Mouse (Mus musculus) heart, postnatal 10 days (tissue): ENCODE measurements around the gene Gba. TPM values are rescaled to one million over a fixed set of nuclear protein-coding genes. Genes with fewer than 3 reads are reported as not detected.
"Not testable (repeated sequence)": the region's sequence is repeated elsewhere in the genome, so short reads cannot be mapped to it uniquely, and the experiment has no call there.

ENCODE experiments used
- DNase-seq, 2 experiments: peaks; one replicate each; pipeline ENCODE4 v3.0.0; 2021
- intact Hi-C: fragments of 180-260 bp; cut with DNase I; formaldehyde crosslinking; loops from one replicate; pipeline ENCODE4 v1.15.1; 2025
- total RNA-seq, 2 experiments: library from RNA; stranded (reverse); gene quantifications; 2 replicates each; pipeline ENCODE4 v1.2.3; 2021

Gene Gba
- total RNA-seq, 2 experiments from 2014 or later = 24.2 to 24.7 TPM

DNA sequence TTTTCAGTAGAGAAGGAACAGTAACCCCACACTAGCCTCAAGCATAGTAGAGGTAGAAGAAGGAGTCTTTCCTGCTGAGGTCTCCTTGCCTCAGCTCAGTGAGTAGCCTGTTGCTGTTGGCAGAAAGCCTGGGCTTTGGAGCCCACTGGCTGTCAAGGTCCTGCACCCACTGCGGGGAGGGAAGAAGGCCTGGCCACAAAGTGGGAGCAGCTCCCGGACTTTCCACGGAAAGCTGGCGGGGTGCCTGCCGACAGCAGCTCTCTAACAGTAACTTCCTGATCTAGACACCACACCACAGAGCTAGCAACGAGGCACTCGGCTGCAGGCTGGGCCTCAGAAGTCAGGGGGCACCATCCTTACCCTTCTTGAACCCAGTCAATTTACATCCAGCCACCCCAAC is 8.0 kb downstream of the Gba start:
- no peak for DNase-seq
- intact Hi-C loops = no loop called here

DNA sequence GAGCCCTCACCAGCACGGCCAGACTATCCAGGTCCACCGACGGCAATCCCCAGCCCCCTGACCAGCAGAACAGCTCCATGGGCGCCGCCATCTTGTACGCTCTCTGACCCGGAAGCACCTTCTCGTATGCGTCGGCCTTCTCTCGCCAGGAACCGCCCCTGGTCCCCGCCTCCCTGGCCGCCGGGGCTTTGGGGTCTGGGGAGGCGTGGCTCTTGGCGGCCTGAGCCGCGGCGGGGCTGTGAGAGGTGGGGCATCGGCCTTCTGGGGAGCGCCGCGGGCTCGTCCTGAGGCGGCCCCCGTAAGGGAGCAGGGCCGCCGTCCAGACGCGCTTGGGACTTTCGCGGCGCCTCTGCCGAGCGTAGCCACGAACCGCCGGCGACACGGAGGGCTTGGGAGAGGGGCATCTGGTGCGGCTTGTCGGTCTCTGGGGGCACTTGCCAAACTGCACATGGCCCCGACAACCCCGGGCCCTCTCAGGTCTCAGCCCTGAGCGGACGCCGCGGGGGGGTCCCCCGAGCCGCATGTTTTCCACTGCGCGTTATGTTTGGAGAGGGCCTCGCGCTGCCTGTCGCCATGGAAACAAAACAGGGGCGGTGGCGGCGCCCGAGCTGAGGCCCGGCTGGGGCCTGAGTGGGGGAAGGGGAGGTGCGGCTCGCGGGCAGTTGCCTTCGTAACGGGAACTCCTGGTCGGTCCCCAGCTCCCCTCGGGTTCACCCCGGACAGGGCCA is 11.2 kb downstream of the Gba start:
- DNase-seq = peak; percentile 95 to 97

DNA sequence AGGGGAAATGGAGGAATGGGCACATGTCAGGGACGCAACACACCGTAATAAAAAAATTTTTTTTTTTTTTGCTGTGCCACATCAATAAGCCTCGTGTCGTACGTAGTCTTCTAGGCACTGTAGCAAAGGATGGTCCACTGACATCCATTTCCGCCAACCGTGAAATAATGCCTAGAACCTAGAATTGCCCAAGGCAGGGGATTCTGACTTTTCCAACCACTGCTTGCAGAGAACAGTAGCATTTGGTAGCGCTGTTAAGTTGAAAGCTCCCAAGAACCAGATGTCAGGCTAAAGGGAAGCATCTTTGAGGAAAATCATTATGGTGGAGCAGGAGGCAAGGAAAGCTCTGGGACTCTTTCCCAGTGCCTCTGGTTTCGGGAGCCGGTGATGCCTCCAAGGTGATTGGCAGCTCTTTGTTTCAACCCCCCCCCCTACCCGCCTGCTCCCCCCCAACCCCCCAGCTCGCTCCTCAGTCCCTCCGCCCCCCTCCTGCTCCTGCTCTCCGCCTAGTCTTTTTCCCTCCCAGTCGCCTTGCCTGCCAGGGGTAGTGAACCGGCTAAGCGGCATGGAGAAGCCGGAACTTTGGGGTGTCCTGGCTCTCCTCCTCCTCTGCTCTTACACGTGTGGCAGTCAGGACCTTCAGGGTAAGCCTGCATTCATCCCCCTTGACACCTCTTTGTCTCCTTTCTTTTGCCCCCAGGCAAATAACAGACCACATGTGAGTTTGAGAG is 12.1 kb downstream of the Gba start, which contains the start of gene Thbs3:
Thbs3 (plus strand) TSS at position 500 of the 731 bp plus-strand sequence.
- DNase-seq = peak; percentile 46 to 59
- intact Hi-C loops = no loop called here

More for the DNA sequence above, 11.2 kb downstream of the Gba start:
- intact Hi-C loops = no loop called here

DNA sequence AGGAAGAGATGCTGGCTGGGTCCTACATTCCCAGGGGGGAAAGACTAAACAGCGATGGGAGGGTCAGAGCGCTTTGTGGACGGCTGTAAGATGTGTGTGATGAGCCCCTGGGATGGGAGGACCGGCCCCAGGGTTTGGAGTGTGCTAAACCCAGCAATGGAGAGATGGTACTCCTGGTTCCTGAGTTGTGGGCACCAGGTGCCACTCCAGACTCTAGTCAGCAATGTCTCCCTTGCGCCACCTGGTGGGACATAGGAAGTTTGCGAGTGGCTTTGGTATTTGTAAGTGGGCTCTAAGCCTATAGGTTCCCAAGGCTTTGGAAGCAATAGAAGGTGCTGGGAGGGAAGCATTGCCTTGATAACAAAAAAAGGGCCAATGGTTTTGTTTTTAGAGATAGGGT is 13.1 kb downstream of the Gba start:
- intact Hi-C loops = loop anchor here (1.0 kb wide), 3 partner anchors 20 to 126 kb away; no protein-coding TSS in a partner anchor
- peak; percentile 86 to 91 for DNase-seq

DNA sequence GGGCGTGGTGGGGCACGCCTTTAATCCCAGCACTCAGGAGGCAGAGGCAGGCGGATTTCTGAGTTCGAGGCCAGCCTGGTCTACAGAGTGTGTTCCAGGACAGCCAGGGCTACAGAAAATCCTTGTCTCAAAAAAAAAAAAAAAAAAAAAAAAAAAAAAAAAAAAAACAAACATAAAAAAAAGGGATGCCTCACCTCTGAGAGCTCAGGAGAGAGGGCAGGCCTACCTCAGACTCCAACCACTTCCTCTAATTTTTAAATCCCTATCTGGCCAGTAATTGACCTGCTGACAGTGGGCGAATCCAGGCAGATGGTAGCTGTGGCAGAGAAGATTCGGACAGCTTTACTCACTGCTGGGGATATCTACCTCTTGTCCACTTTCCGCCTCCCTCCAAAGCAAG is 13.7 kb downstream of the Gba start:
- DNase-seq = not testable (repeated sequence)
- intact Hi-C loops = loop anchor here (1.0 kb wide), 3 partner anchors 20 to 126 kb away; no protein-coding TSS in a partner anchor

DNA sequence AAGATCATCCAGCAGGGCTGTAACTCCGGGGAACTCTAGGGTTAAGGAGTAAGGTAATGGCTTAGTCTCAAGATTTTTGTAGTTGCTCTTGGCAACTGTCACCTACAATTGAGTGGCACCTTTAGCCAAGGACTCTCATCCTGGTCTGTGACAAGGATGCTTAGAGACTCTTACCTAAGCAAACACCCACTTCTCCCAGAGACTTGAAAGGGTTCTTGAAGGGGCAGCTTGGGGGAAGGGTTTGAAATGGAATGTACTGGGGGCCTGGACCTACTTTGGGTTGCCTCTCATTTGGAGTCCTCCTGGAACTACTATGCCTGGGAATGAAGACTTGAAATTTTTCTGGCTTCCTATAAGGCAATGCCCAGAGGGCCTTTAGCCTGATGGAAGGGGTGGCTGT is 15.5 kb downstream of the Gba start:
- intact Hi-C loops = no loop called here
- no peak for DNase-seq

DNA sequence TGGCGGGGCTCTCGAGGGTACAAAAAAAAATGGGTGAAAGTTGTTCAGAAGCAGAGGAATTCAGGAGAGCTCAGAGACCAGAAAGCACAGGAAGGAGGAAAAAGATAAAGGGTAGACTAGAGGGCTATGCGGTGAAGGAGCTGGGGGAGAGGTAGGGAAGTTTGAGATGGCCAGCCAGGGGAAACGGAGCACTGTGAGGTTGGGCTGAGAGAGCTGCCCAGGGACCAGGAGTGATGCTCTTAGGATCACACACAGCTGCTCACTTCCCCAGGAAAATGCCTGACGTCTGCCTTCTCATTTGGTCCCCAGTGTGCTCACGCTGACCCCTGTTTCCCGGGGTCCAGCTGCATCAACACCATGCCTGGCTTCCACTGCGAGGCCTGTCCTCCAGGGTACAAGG is 16.8 kb downstream of the Gba start:
- no peak for DNase-seq
- intact Hi-C loops = no loop called here

DNA sequence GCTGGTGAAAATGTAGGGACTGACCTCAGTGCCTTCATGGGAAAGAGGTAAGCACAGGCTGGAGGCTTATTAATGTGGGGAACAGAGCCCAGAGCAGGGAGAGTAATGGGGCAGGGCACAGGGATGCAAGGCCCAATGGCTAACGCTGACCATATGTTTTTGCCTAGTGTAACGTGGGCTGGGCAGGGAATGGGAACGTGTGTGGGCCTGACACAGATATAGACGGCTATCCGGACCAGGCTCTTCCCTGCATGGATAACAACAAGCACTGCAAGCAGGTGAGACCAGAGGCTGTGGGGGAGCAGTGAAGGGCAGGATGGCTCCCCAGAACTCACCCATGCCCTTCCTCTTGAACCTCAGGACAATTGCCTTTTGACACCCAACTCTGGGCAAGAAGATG is 18.4 kb downstream of the Gba start:
- DNase-seq = no peak
- intact Hi-C loops = no loop called here

DNA sequence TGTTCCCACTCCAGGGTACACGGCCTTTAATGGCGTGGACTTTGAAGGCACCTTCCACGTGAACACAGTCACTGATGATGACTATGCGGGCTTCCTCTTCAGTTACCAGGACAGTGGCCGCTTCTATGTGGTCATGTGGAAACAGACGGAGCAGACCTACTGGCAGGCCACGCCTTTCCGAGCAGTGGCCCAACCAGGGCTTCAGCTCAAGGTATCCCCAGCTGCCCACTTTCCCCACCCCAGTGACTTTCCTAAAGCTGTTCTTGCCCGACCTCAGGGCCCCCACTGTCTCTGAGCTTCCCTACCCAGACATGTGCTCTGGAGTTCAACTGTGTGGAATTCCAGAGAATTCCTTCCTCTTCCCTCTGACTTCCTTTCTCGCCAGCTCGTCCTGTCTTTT is 22.1 kb downstream of the Gba start:
- intact Hi-C loops = no loop called here

DNA sequence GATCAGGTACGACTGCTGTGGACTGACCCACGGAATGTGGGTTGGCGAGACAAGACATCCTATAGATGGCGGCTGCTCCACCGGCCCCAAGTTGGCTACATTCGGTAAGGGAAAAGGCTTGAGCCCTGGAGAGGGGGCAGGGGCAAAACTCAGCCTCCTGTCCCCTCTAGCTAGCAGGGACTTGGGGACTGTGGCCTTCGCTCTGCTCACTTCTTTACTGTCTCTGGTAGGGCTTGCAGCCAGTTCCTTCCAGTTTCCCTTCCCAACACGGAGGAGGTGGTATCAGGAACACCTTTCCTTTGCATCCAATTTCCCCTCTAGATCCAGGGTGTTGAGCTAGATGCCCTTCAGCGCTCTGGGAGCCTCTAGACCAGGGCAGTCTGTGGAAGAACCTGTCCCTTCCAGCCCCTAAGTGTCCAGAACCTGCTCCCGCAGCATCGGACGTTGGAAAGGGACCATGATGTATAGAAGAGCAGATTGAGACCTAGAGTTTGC is 22.6 kb downstream of the Gba start:
- no peak for DNase-seq
- intact Hi-C loops = no loop called here

More for the DNA sequence above, 22.1 kb downstream of the Gba start:
- no peak for DNase-seq

DNA sequence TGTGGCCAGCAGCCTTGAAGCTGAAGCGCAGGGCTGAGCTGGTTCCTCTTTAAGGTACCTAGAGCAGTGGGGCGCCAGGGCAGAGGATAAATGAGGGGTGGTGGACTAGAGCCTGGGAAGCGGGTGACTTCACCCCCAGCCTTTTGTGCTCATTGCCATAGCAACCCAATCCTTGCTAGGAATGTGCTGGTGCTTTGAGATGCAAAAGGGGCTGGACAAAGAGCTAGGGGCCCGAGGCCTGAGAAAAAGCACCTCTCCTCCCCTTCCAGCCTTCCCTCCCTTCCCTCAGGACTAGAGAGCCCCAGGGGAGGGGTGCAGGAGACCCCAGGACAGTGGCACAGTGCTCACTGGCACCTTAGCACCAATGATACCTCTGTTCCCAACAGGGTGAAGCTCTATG is 23.2 kb downstream of the Gba start:
- DNase-seq = no peak
- intact Hi-C loops = no loop called here

DNA sequence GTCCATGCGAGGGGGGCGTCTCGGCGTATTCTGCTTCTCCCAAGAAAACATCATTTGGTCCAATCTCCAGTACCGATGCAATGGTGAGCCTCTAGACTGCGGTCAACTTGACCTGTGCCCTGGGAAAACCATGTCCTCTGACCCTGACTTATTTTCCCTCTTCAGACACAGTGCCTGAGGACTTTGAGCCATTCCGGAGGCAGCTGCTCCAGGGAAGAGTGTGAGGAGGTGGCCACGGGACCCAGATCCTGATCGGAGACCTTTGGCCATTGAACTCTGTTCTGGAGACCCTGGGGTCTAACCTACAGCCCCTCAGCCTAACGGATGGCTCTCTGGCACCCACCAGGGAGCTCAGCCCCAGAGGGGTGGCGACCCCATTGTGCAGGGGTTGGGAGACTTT is 23.6 kb downstream of the Gba start:
- no peak for DNase-seq
- intact Hi-C loops = no loop called here

DNA sequence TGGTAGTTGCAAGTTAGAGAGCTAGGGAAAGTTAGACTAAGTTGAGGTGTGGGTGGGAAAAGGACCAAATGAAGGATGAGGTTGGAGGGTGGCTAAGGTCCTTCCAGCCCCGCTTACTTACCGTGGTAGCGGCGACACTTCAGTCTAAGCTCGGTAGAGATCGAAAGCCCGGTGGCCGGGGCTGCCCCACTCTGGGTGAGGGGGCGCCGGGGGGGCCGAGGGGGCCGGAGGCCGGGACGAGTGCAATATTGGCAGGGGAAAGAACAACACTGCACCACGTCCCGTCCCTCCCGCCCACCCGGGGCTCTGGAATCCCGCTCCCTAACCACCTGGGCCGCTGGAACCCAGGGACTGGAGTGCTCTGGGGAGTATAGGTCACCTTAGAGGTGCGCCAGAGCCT is 24.2 kb downstream of the Gba start, which contains the start of gene Mtx1:
Mtx1 (minus strand) TSS at position 189 of the 400 bp plus-strand sequence.
- intact Hi-C loops = no loop called here
- no peak for DNase-seq

DNA sequence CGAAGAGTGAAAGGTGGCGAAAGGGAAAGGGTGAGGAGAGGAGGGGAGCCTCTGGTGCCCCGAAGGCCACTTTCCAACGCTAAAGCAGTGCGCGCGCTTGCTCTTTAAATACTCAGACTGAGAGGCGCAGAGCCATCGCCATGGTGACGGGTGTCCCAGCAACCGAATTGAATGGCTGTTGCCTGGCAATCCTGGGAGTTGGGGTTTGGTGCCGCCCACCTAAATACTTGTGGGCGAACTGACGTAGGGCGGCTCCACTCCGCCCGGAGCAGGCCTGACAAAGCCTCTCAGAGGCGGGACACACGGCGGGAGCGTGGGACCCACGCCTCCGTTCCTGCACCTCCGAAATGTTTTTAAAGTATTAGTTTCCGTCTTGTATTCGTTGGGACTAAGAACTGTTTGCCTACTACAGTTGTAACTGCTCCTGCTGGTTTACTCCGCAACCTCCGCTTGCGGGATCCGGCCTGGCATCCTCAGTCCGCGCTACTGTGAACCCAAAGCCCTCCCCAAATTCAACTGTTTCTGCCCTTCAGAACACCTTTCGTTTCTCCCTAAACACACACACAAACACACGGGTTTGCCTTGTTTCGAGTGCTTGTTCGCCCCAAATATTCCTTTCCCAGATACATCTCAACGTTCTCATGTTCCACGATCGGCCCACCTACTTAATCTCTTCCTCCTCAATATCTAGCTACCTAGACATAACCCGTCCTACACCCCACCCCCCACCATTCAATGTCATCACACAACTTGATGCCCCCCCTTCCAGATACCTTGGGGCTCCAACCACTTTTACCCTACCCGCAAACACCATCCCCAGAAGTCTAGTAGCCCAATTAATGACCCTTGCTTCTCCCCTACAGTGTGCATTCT is 24.8 kb downstream of the Gba start:
- intact Hi-C loops = no loop called here
- peak; percentile 89 to 90 for DNase-seq

DNA sequence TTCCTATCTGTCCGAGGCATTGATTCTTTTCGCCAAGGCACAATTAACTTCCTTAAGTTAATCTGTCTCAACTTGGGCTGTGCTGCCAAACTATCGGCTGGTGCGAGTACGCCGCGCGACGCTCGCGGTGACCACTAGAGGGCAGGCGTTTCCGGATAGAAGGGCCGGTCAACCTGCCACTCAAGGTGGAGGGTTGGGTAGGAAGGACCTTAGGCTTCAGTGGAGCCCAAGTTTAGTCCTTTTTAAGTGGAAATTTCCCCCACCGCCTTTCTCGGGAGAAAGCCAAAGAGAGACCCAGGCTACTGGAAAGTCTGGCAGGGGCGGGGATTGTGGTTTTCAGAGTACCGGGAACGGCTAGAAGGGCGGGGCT is 25.4 kb downstream of the Gba start:
- DNase-seq = peak; percentile 92 to 94
- intact Hi-C loops = no loop called here

DNA sequence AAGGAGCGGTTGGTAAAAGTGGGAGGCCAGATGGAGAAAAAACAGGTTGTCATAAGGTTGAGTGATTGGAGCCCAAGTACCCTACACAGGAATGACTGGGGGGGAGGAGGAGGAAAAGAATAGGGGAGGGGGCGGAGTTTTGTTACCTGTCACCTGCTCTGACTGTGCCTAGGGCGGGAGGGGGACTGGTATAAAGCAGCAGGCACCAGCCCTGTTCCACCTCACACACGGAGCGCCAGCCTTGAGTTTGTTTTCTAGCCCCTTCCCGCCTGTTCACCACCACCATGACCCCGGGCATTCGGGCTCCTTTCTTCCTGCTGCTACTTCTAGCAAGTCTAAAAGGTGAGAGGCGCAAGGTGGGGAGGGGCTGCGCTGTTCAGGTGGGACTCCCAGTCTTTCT is 26.1 kb downstream of the Gba start, which contains the start of gene Muc1:
Muc1 (plus strand) TSS at position 222 of the 400 bp plus-strand sequence.
- DNase-seq = no peak
- intact Hi-C loops = no loop called here

DNA sequence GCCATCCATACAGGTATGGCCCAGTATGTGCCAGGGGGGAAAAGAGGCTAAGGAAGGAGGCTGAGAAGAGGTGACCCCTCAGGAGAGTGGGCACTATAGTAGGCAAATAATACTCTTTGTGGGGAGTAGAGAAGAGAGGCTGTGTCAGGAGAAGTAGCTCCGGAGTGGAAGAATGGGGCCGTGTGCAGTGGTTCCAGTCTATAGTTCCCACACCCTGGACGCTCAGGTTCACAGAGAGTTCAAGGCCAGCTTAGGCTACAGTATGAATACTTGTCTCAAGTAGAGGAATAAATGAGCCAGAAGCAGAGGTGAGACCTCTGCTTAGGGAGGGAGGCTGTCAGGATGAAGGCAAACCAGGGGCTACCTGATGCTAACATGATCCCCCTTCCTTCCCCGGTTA is 26.5 kb downstream of the Gba start:
- DNase-seq = no peak
- intact Hi-C loops = no loop called here

DNA sequence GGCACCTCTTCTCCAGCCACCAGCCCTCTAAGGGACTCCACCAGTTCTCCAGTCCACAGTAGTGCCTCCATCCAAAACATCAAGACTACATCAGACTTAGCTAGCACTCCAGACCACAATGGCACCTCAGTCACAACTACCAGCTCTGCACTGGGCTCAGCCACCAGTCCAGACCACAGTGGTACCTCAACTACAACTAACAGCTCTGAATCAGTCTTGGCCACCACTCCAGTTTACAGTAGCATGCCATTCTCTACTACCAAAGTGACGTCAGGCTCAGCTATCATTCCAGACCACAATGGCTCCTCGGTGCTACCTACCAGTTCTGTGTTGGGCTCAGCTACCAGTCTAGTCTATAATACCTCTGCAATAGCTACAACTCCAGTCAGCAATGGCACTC is 27.8 kb downstream of the Gba start:
- intact Hi-C loops = no loop called here
- no peak for DNase-seq

DNA sequence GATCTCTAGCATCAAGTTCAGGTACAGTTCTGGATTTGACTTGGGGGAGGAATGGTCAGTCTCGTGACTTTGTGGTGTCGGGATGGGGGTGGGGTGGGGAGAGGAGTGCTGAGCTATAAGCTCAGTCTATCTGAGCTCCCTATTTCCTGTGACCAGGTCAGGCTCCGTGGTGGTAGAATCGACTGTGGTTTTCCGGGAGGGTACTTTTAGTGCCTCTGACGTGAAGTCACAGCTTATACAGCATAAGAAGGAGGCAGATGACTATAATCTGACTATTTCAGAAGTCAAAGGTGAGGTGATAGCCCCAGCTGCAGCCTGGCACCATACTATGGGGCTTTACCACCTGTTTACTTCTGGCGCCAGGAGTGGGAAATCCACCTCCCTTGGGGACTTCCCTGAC is 28.6 kb downstream of the Gba start:
- no peak for DNase-seq
- intact Hi-C loops = no loop called here

DNA sequence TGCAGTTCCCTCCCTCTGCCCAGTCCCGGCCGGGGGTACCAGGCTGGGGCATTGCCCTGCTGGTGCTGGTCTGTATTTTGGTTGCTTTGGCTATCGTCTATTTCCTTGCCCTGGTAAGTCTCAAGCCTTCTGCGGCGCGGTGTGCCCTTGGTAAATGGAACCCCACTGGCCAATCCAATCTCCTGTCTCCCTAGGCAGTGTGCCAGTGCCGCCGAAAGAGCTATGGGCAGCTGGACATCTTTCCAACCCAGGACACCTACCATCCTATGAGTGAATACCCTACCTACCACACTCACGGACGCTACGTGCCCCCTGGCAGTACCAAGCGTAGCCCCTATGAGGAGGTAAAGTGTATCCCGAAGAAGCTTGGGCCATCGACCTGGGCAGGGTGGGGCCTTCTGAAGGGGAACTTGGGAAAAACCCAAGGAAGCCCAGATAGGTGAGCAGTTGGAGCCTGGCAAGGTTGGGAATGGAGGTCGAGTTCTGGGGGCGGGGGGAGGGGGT is 29.1 kb downstream of the Gba start:
- DNase-seq = no peak
- intact Hi-C loops = no loop called here

DNA sequence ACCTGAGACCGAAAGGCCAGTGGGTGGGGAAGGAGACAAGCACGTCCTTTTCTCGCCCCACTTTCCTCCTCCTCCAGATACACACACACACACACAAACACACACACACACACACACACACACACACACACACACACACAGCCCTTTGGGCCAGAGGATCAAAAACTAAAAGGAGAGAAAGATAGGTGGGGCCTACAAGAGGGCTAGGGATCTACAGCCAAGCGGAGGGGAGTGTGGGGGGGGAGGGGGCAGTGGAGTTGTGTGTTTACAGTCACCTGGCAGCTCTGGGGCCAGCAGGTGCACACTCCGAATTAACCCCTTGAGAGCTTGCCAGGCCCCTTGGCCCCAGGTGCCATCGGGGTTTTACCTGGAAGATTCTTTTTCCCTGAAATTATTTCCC is 29.9 kb downstream of the Gba start:
- DNase-seq = no peak
- intact Hi-C loops = no loop called here
